Mouse (Mus musculus) E14TG2a.4 (cell line): ENCODE measurements around the gene Cyp2c68.
"Not testable (repeated sequence)": the region's sequence is repeated elsewhere in the genome, so short reads cannot be mapped to it uniquely, and the experiment has no call there.

Source experiments
- CTCF ChIP-seq: conservative IDR thresholded peaks from 2 replicates; pipeline ENCODE4 v1.5.1; 2014; ENCODE audit warnings: low read length
- NANOG ChIP-seq: IDR thresholded peaks from 2 replicates; pipeline ENCODE4 v1.6.1; 2014; ENCODE audit warnings: borderline replicate concordance, low read length, mixed read lengths
- POU5F1 ChIP-seq: IDR thresholded peaks from 2 replicates; pipeline ENCODE4 v1.6.1; 2014; ENCODE audit warnings: low read length, borderline replicate concordance

DNA sequence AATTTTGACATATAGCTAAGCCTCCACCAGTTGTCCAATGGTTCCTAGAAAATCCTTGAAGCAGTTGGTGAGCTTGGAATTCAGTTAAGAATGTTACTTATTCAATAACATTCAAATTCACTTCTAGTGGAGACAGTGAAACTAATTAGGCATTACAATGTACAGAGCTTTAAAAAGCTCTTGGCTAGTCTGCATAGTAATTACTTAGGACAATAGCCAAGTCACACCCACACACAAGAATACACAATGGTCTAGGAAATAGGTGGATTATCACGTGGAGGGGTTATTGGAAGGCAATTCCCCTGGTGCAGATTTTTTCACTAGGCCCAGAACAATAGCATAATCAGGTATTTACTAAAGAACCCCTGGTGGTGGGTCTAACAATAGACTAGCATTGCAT lies 3.5 kb upstream of the Cyp2c68 start:
- not testable (repeated sequence) for TF ChIP-seq CTCF, POU5F1
- peak; percentile 37; the same call in 1 of the 2 replicates for TF ChIP-seq NANOG
